Mouse (Mus musculus): ENCODE results near the gene Tmub2. TPM values are rescaled to one million over a fixed set of nuclear protein-coding genes. Genes with fewer than 3 reads are reported as not detected.

Tmub2 gene
- polyA plus RNA-seq, 1 experiment = 472 TPM

DNA sequence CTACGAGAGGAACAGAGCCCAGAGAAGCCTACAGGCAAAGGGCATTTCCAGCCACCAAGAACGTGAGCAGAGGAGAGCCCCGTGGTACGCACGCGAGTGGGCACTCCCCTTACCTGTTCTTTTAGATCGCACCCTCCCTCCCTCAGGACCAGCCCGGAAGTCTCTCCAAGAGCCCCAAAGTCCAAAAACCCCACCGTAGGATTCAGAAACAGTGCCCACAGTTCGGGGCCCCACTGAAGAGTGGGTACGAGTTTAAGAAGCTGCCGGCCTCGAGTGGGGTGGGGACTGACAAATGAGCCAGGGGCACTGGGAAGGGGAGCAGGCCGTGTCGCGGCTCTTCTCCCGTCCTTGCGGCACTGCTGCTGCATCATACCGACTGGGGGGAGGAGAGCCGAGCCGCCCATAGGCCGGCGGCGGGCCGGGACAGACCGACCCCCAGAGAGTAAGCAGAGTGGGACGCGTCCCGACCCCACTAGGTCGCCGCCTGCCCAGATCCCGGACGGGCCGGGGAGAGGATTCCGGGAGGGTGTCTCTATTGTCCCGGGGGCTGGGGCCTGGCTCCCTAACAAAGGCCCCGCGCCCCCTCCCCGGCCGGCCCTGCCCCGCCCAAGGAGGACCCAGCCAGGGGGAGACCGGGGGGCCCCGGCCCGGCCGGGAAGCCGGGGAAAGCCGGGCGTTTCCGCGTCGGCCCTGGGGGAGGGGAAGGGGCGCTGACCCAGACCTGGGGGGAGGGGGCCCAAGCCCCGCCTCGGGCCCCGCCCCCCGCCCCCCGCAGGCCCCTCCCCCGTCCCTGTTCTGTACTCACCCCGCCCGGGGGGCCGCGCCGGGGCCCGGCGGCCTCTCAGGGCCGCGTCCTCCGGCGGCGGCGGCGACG is 11.1 kb downstream of the Tmub2 start:
- WGBS = 2% methylated on average over 54 of the region's 73 CpGs

DNA sequence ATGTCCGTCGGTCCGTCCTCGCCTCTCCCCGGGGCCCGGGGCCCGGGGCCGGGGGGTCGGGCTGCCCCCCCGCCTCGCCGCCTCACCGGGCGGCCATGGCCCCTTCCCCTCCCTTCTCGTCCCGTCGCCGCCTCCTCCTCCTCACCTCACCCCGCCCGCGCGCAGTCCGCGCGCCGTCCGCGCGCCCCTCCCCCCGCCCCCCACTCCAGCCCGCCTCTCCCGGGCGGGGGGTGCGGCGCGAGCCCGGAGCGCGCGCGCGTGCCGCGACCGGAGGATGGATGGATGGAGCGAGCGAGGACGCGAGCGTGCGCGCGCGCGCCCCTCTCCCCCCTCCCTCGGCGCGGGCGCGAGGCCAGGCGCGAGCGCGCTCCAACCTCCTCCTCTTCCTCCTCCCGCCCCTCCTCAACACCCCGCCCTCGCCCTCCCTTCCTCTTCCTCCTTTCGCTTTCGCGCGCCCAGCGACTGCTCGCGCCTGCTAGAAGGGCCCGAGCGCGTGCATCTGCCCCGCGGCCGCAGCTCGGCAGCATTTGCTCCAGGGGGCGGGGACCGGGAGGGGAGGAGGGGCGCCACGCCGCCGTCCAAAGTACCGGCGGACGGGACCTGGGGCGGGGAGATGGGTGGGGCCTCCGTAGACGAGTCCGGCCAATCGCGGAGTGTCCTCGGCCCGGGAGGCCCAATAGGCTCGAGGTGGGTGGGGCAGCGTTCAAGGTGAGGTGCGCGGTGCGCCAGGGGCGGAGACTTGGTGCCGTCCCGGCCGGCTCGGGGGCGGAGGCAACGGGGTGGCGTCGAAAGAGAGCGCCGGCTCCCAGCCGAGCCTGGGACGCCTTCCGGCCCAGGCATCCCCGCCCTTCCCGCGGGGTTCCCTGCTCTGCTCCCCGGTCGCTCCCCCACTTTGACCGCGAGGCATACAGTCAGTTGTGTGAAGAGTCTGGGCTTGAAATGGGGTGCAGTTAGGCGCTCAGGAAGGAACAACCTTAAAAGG is 12.1 kb downstream of the Tmub2 start, which contains the start of gene Atxn7l3:
Gene Atxn7l3, minus strand, starts transcription at position 141 of the 982 bp plus-strand sequence.
- Histone ChIP-seq H3K4me1 (ENCODE audit: control insufficient read depth, insufficient read depth, low read length) (peaks cover 21% of the 10 kb centered on the region), H3K4me3 (ENCODE audit: insufficient read depth, low read depth, low read length) (peak within 1 kb of the TSS; percentile 93), H3K27ac (ENCODE audit: insufficient read depth, low read depth, low read length) (peak within 1 kb of the TSS; percentile 81)
- TF ChIP-seq CTCF (IDR thresholded peaks at IDR 0.05; ENCODE audit: insufficient read depth, low read depth, low read length) (no peak), POLR2A (IDR thresholded peaks at IDR 0.05; ENCODE audit: insufficient read depth, low read depth, low read length) (peak; percentile 83)
- WGBS = under 1% methylated on average over 100 of the region's 125 CpGs

More for the DNA sequence above, 11.1 kb downstream of the Tmub2 start:
- no peak for TF ChIP-seq CTCF (IDR thresholded peaks at IDR 0.05; ENCODE audit: insufficient read depth, low read depth, low read length)
- peak overlapping the region; percentile 93 for H3K4me3 ChIP-seq (ENCODE audit: insufficient read depth, low read depth, low read length)
- H3K4me1 ChIP-seq (ENCODE audit: control insufficient read depth, insufficient read depth, low read length) = peaks cover 21% of the 10 kb centered on the region
- peak overlapping the region; percentile 64; the same call in 1 of the 2 replicates for H3K27ac ChIP-seq (ENCODE audit: insufficient read depth, low read depth, low read length)

DNA sequence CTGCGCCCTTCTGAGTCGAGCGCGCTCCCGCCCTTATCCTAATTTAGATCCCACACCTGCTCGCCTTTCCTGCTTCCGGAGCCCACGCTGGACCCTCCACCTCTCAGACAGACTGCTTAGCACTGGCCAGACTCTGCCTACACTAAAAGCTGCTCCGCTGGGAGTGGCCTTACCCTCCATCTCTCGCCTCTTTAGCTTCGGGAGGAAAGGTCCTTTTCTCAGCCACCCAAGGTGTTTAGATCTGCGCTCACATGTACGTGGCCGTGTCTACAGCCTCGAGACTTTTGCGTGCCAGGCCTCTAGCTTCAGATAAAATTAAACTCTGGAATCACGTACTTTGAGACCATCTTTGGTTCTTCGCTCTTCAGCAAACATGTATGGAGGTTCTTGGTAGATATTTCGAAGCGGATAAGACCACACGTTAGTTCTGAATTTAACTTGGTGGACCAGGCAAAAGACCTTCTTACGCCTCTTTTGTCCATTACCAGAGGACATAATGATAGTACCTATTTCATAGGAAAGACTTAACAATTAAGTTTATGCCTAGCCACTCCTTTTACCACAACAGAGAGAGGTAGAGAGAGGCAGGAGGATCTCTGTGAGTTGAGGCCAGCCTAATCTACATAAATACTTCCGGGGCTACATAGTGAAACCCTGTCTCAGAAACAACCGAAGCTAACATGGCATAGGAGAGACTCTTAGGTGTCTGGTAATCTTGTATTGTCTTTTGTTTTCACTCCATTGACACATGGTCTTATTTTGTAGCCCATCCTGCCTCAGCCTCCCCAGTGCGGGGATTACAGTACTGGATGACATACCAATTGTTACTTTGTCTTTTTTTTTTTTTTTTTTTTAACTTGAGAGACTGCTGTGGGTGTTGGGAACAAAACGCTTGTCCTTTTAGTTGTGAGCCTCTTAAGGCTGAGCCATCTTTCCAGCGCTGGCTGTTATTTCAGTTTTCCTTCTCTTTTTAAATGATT is 13.1 kb downstream of the Tmub2 start:
- no peak for TF ChIP-seq POLR2A (IDR thresholded peaks at IDR 0.05; ENCODE audit: insufficient read depth, low read depth, low read length)
- no peak for TF ChIP-seq CTCF (IDR thresholded peaks at IDR 0.05; ENCODE audit: insufficient read depth, low read depth, low read length)
- peak overlapping the region; percentile 93 for H3K4me3 ChIP-seq (ENCODE audit: insufficient read depth, low read depth, low read length)
- peaks cover 21% of the 10 kb centered on the region for H3K4me1 ChIP-seq (ENCODE audit: control insufficient read depth, insufficient read depth, low read length)
- peak overlapping the region; percentile 81 for H3K27ac ChIP-seq (ENCODE audit: insufficient read depth, low read depth, low read length)
- WGBS = 26% methylated on average over 27 of the region's 27 CpGs

DNA sequence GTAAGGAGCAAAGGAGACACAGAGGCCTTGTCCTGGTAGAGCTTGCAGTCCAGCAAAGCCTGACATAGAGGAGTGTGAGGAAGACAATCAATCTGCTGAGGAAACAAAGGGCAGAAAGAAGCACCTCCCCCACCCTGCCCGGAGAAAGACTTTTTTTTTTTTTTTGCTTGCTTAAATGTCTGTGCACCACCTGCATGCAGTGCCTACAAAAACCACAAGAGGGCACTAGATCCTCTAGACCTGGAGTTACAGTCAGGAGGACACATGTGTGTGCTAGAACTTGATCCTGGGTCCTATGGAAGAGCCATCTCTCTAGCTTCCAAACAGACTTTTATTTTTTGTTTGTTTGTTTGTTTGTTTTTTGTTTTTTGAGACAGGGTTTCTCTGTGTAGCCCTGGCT is 15.1 kb downstream of the Tmub2 start:
- Histone ChIP-seq H3K4me1 (ENCODE audit: control insufficient read depth, insufficient read depth, low read length) (peaks cover 13% of the 10 kb centered on the region), H3K4me3 (ENCODE audit: insufficient read depth, low read depth, low read length) (no peak overlapping the region), H3K27ac (ENCODE audit: insufficient read depth, low read depth, low read length) (no peak overlapping the region)
- 8% methylated on average over 1 of the region's 1 CpGs for WGBS
- TF ChIP-seq POLR2A (IDR thresholded peaks at IDR 0.05; ENCODE audit: insufficient read depth, low read depth, low read length) (no peak), CTCF (IDR thresholded peaks at IDR 0.05; ENCODE audit: insufficient read depth, low read depth, low read length) (no peak)

DNA sequence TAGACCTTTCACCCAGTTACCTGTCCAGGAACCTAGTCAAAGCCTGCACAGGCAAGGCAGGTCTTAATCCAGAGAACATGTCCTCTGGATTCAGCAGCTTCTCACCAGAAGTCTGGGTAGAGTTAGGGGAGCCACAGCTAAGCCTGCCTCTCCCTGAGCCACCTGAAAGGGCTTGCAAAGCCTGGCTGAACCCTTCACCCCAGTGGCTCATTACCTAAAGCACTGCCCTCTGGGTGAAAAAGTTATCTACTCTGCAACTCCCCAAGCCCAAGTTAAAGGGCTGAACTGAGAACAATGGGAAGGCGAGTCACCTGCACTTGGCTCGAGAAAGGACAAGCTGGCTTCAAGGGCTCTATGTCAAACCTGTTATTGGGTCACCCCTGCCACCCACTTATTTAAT is 19.4 kb downstream of the Tmub2 start:
- H3K4me3 ChIP-seq (ENCODE audit: insufficient read depth, low read depth, low read length) = no peak overlapping the region
- WGBS = 45% methylated on average over 2 of the region's 2 CpGs
- no peak overlapping the region for H3K27ac ChIP-seq (ENCODE audit: insufficient read depth, low read depth, low read length)
- peaks cover 4% of the 10 kb centered on the region for H3K4me1 ChIP-seq (ENCODE audit: control insufficient read depth, insufficient read depth, low read length)
- TF ChIP-seq CTCF (IDR thresholded peaks at IDR 0.05; ENCODE audit: insufficient read depth, low read depth, low read length) (no peak), POLR2A (IDR thresholded peaks at IDR 0.05; ENCODE audit: insufficient read depth, low read depth, low read length) (no peak)

DNA sequence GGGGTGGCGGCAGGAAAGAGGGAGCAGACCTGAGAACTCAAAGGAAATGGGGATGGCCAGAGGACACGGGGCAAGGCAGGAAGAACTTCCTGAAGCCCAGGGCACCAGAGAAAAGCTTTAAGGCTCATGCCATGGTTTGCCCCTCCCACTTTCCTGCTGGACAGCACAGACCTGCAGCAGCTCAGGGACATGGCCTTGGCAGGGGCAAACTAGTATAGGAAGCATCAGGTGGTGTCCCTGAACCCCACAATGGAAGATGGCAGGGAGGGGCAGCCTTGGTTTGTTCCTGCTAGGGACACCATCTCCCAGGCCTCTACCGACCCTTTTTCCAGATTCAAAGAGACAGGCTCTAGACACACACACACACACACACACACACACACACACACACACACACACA is 20.6 kb downstream of the Tmub2 start:
- H3K4me1 ChIP-seq (ENCODE audit: control insufficient read depth, insufficient read depth, low read length) = peaks cover 16% of the 10 kb centered on the region
- TF ChIP-seq POLR2A (IDR thresholded peaks at IDR 0.05; ENCODE audit: insufficient read depth, low read depth, low read length) (no peak), CTCF (IDR thresholded peaks at IDR 0.05; ENCODE audit: insufficient read depth, low read depth, low read length) (no peak)
- WGBS = 59% methylated on average over 3 of the region's 3 CpGs
- no peak overlapping the region for H3K4me3 ChIP-seq (ENCODE audit: insufficient read depth, low read depth, low read length)
- no peak overlapping the region for H3K27ac ChIP-seq (ENCODE audit: insufficient read depth, low read depth, low read length)

DNA sequence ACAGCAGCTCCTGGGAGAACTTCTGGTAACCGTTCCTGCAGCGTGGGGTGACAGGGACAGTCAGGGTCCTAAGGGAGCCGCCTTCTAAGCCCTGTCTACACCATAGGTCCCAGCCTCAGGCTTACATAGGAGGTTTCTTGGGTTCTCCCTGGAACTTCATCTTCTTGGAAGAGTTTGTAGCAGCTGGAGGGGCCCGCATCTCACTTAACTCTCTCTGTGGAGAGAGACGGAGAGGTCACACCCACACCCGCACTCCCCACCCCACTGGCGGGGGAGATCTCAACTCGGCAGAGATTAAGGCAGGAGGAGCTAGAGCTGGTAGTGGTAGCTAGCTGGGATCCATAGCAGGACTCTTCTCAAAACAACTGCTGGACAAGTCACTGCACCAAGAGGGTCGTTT is 23.4 kb downstream of the Tmub2 start:
- no peak overlapping the region for H3K4me3 ChIP-seq (ENCODE audit: insufficient read depth, low read depth, low read length)
- H3K27ac ChIP-seq (ENCODE audit: insufficient read depth, low read depth, low read length) = no peak overlapping the region
- H3K4me1 ChIP-seq (ENCODE audit: control insufficient read depth, insufficient read depth, low read length) = peaks cover 19% of the 10 kb centered on the region
- WGBS = 81% methylated on average over 9 of the region's 9 CpGs
- TF ChIP-seq POLR2A (IDR thresholded peaks at IDR 0.05; ENCODE audit: insufficient read depth, low read depth, low read length) = no peak
- TF ChIP-seq CTCF (IDR thresholded peaks at IDR 0.05; ENCODE audit: insufficient read depth, low read depth, low read length) = no peak

DNA sequence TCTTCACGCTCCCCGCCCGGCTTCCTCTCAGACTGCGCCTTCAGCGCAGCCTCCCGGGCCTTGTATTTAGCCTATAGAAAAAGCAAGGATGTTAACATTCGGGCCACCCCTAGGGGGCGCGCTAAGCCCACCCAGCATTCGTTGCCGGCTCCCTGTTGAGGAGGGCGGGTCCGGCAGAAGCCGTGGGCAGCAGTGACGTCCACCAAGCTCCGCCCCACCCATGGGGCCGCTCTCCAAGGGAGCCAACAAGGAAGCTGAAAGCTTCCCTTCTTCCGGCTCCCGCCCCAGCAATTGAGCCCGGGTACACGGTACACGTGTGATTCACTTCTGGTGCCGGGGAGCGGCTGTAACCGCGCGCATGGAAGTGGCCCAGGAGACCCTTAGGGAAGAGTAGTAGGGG is 24.2 kb downstream of the Tmub2 start:
- under 1% methylated on average over 27 of the region's 27 CpGs for WGBS
- H3K4me3 ChIP-seq (ENCODE audit: insufficient read depth, low read depth, low read length) = peak overlapping the region; percentile 15
- H3K27ac ChIP-seq (ENCODE audit: insufficient read depth, low read depth, low read length) = no peak overlapping the region; the same call in 1 of the 2 replicates
- 0 out of 2 replicates have a peak, but pooled peaks have one; percentile 12 for TF ChIP-seq POLR2A (IDR thresholded peaks at IDR 0.05; ENCODE audit: insufficient read depth, low read depth, low read length)
- TF ChIP-seq CTCF (IDR thresholded peaks at IDR 0.05; ENCODE audit: insufficient read depth, low read depth, low read length) = peak; percentile 88
- H3K4me1 ChIP-seq (ENCODE audit: control insufficient read depth, insufficient read depth, low read length) = peaks cover 19% of the 10 kb centered on the region

All from olfactory bulb, adult 2 months (tissue).